Mouse (Mus musculus) midbrain, embryonic 11.5 days (tissue): ENCODE data around the gene Efcab7. TPM values are rescaled to one million over a fixed set of nuclear protein-coding genes. Genes with fewer than 3 reads are reported as not detected.

Experiments
- ATAC-seq: fragments of 200-750 bp; cut with Nextera tagmentation; 2 replicates; pipeline ENCODE4 v1.8.0; 2017; ENCODE audit warnings: moderate TSS enrichment, moderate library complexity; ENCODE audit not compliant: low FRiP score
- DNase-seq: peaks from one replicate; pipeline ENCODE4 v3.0.0; 2015; ENCODE audit warnings: low spot score; ENCODE audit errors: missing footprints
- H3K27ac ChIP-seq: fragments of 300-500 bp; sonication (generic); 2 replicates; pipeline ENCODE4 v1.5.1; 2014; ENCODE audit warnings: low read depth, low read length
- H3K27me3 ChIP-seq: fragments of 300-500 bp; sonication (generic); 2 replicates; pipeline ENCODE4 v1.6.1; 2014; ENCODE audit warnings: mild to moderate bottlenecking, low read length, moderate library complexity, mixed read lengths; ENCODE audit not compliant: control insufficient read depth, insufficient read depth
- H3K36me3 ChIP-seq: fragments of 300-500 bp; sonication (generic); 2 replicates; pipeline ENCODE4 v1.6.1; 2014; ENCODE audit warnings: mild to moderate bottlenecking, low read length, moderate library complexity, mixed read lengths; ENCODE audit not compliant: control insufficient read depth, insufficient read depth
- H3K4me1 ChIP-seq: fragments of 300-500 bp; sonication (generic); 2 replicates; pipeline ENCODE4 v1.6.1; 2014; ENCODE audit warnings: low read length; ENCODE audit not compliant: control insufficient read depth, insufficient read depth
- H3K4me2 ChIP-seq: fragments of 300-500 bp; sonication (generic); 2 replicates; pipeline ENCODE4 v1.6.1; 2014; ENCODE audit warnings: mild to moderate bottlenecking, moderate library complexity
- H3K4me3 ChIP-seq: fragments of 300-500 bp; sonication (generic); 2 replicates; pipeline ENCODE4 v1.5.1; 2014; ENCODE audit warnings: low read depth, low read length
- H3K9ac ChIP-seq: fragments of 300-500 bp; sonication (generic); 2 replicates; pipeline ENCODE4 v1.6.1; 2014; ENCODE audit warnings: low read length
- H3K9me3 ChIP-seq: fragments of 300-500 bp; sonication (generic); 2 replicates; pipeline ENCODE4 v1.6.1; 2016; ENCODE audit warnings: low read length; ENCODE audit not compliant: control insufficient read depth
- WGBS: fragments of 180-500 bp; shearing (Covaris S2); extraction: QIAGEN DNeasy Blood & Tissue Kit; methylation state at CpG from one replicate; pipeline ENCODE4 v1.1.7; 2014; 5-methylcytosine and 5-hydroxymethylcytosine counted together
- polyA plus RNA-seq: library from polyadenylated mRNA; unstranded; fragments of >200 nt; fragmentation: Nextera tagmentation; extraction: Ambion mirVana; gene quantifications from 2 replicates; pipeline ENCODE4 v1.2.1, GENCODE M21; 2014

Gene Efcab7
- polyA plus RNA-seq, 1 experiment from 2014 or later, result 29.7 TPM

DNA sequence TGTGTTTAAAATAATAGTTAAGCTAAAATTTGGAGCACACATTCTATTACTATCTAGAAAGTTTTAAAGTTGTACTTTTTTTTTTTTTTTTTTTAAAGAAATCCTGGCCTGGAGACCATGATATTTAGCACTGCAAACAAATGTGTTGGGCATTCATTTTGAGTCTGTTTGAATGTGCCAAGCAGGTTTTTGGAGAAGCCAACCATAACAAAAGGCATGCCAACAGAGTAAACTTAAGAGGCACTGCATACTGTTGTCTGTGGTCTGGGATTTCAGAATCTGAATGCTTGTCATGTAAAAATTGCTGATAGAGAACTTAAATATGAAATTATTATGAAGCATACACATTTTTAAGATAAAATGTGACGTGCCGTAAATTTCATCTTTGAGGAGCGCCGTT, 128.2 kb downstream of the Efcab7 start:
- H3K4me2 ChIP-seq, result no peak overlapping the region
- no peak overlapping the region for H3K4me3 ChIP-seq
- 94% methylated on average over 4 of the region's 4 CpGs for WGBS
- ATAC-seq (no peak), DNase-seq (no peak)
- no peaks in the 10 kb centered on the region for H3K4me1 ChIP-seq
- no peak overlapping the region for H3K27ac ChIP-seq
- H3K9ac ChIP-seq, result no peak overlapping the region
- H3K27me3 ChIP-seq, result no peaks in the 10 kb centered on the region
- no peaks in the 10 kb centered on the region for H3K9me3 ChIP-seq
- H3K36me3 ChIP-seq, result no peaks in the 10 kb centered on the region

DNA sequence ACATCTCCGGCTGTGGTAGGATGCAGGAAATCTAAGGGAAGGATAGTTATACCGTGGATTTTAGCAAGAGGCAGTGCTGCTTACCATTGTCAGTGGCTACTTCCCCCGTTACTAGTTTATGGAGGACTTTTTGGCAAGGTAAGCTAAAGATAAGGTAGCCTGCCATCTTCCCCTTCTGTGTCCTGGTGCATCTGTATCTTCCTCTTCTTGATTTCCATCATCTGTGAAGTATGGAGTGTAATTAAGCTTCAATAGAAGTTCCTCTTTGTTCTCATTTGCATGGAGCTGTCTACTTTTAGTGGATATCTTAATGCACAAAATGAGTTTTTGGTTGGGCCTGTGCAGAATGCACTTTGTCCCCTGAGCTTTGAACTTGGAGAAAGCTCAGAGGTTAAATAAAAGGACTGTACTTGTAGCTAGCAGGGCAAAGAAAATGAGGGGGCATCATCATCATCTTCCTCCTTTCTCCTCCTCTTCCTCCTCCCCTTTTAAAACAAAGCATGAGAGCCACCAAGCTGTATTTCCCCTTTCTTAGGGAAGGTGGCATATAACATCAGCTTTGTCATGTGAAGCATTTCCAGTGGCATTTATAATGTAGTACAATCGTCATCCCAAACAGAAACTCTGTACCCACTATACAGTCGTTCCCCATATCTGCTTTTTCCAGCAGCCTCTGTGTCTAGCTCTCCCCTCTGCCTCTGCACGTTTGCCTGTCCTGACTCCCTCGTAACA, 129.3 kb downstream of the Efcab7 start:
- WGBS, result 78% methylated on average over 7 of the region's 7 CpGs
- Histone ChIP-seq H3K4me2 (no peak overlapping the region), H3K36me3 (no peaks in the 10 kb centered on the region), H3K4me3 (no peak overlapping the region), H3K27ac (no peak overlapping the region), H3K27me3 (no peaks in the 10 kb centered on the region), H3K9me3 (no peaks in the 10 kb centered on the region), H3K9ac (no peak overlapping the region), H3K4me1 (no peaks in the 10 kb centered on the region)
- ATAC-seq (no peak), DNase-seq (no peak)

DNA sequence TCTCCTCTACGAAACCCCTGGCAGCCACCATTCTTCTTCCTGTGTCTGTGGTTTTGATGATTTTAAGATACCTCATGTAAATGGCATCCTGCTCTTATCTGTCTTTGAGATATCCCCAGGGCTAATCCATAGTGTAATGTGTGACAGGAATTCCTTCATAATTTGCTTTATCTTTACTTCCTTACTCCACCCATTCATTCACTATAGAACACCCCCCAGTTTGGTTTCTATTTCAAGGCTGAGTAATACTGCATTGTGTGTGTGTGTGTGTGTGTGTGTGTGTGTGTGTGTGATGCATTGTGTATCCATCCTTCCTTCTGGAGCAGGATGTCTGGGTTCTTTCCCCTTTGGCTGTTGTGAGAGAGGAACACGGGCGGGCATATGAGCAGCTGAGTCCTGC, 130.3 kb downstream of the Efcab7 start:
- no peaks in the 10 kb centered on the region for H3K36me3 ChIP-seq
- no peak overlapping the region for H3K4me2 ChIP-seq
- 88% methylated on average over 3 of the region's 3 CpGs for WGBS
- ATAC-seq (no peak), DNase-seq (no peak)
- H3K4me1 ChIP-seq, result no peaks in the 10 kb centered on the region
- no peak overlapping the region for H3K9ac ChIP-seq
- no peaks in the 10 kb centered on the region for H3K27me3 ChIP-seq
- H3K9me3 ChIP-seq, result no peaks in the 10 kb centered on the region
- no peak overlapping the region for H3K27ac ChIP-seq
- no peak overlapping the region for H3K4me3 ChIP-seq

Other genes starting within 250 kb of the Efcab7 start
- 0.05 and 0.11 TPM in 2 replicates for gene Foxd3, start 172.9 kb upstream of the Efcab7 start, polyA plus RNA-seq
- 16.6 and 19.9 TPM in 2 replicates for gene Alg6, start 113.5 kb upstream of the Efcab7 start, polyA plus RNA-seq
- 46.6 and 46.7 TPM in 2 replicates for gene Pgm1, start 100.2 kb downstream of the Efcab7 start, polyA plus RNA-seq
- 66.5 and 69.2 TPM in 2 replicates for gene Itgb3bp, start 100.6 kb downstream of the Efcab7 start, polyA plus RNA-seq